Mouse (Mus musculus) heart, postnatal 25 days (tissue): ENCODE measurements around the gene Tmcc1. TPM values are rescaled to one million over a fixed set of nuclear protein-coding genes. Genes with fewer than 3 reads are reported as not detected.
"Not testable (repeated sequence)": the region's sequence is repeated elsewhere in the genome, so short reads cannot be mapped to it uniquely, and the experiment has no call there.

Source experiments
- DNase-seq: peaks from one replicate; pipeline ENCODE4 v3.0.0; 2022; ENCODE audit warnings: low spot score
- intact Hi-C: fragments of 180-260 bp; cut with DNase I; formaldehyde crosslinking; loops from one replicate; pipeline ENCODE4 v1.15.1; 2025
- total RNA-seq, 2 experiments: library from RNA; stranded (reverse); gene quantifications; 2 replicates each; pipeline ENCODE4 v1.2.3; 2021

Tmcc1 gene
- total RNA-seq, 2 experiments from 2014 or later: 26.2 to 33.0 TPM

- intact Hi-C loops: no loop called here
- no peak for DNase-seq
These were observed 38.2 kb downstream of the Tmcc1 start for GRCm38 (mm10) chr6:116154854-116155624.

GRCm38 (mm10) chr6:116147386-116147785, 45.9 kb downstream of the Tmcc1 start:
- no peak for DNase-seq
- intact Hi-C loops: no loop called here

- intact Hi-C loops: loop anchor here (5.0 kb wide), 1 partner anchor 51 kb away; the partner anchor contains the start of gene Tmcc1
- DNase-seq: no peak
These were observed 51.6 kb downstream of the Tmcc1 start for GRCm38 (mm10) chr6:116141696-116142095.

- no peak for DNase-seq
- intact Hi-C loops: loop anchor here (5.0 kb wide), 1 partner anchor 52 kb away; the partner anchor contains the start of gene Tmcc1
These were observed 52.5 kb downstream of the Tmcc1 start for GRCm38 (mm10) chr6:116140782-116141181.

- intact Hi-C loops: loop anchor here (5.0 kb wide), 1 partner anchor 292 kb away; no protein-coding TSS in a partner anchor
These were observed 54.0 kb downstream of the Tmcc1 start for GRCm38 (mm10) chr6:116139143-116139856.

GRCm38 (mm10) chr6:116135971-116136632, 57.2 kb downstream of the Tmcc1 start:
- intact Hi-C loops: loop anchor here (2.0 to 5.0 kb wide), 2 partner anchors 125 to 289 kb away; no protein-coding TSS in a partner anchor
- DNase-seq: no peak

More at GRCm38 (mm10) chr6:116139143-116139856, 54.0 kb downstream of the Tmcc1 start:
- no peak for DNase-seq

- no peak for DNase-seq
- intact Hi-C loops: no loop called here
These were observed 59.5 kb downstream of the Tmcc1 start for GRCm38 (mm10) chr6:116133756-116134155.

- intact Hi-C loops: no loop called here
- no peak for DNase-seq
These were observed 61.5 kb downstream of the Tmcc1 start for GRCm38 (mm10) chr6:116131771-116132170.

GRCm38 (mm10) chr6:116128710-116129109, 64.6 kb downstream of the Tmcc1 start:
- no peak for DNase-seq

GRCm38 (mm10) chr6:116127918-116128443, 65.3 kb downstream of the Tmcc1 start:
- DNase-seq: no peak

More at GRCm38 (mm10) chr6:116128710-116129109, 64.6 kb downstream of the Tmcc1 start:
- intact Hi-C loops: loop anchor here (2.0 to 5.0 kb wide), 2 partner anchors 118 to 226 kb away; no protein-coding TSS in a partner anchor

GRCm38 (mm10) chr6:116126577-116126976, 66.7 kb downstream of the Tmcc1 start:
- intact Hi-C loops: loop anchor here (5.0 kb wide), 1 partner anchor 224 kb away; no protein-coding TSS in a partner anchor
- no peak for DNase-seq

More at GRCm38 (mm10) chr6:116127918-116128443, 65.3 kb downstream of the Tmcc1 start:
- intact Hi-C loops: loop anchor here (2.0 to 5.0 kb wide), 2 partner anchors 117 to 226 kb away; no protein-coding TSS in a partner anchor

GRCm38 (mm10) chr6:116122881-116123280, 70.4 kb downstream of the Tmcc1 start:
- no peak for DNase-seq
- intact Hi-C loops: no loop called here

GRCm38 (mm10) chr6:116119669-116120068, 73.6 kb downstream of the Tmcc1 start:
- no peak for DNase-seq
- intact Hi-C loops: loop anchor here (5.0 kb wide), 1 partner anchor 42 kb away; no protein-coding TSS in a partner anchor

- not testable (repeated sequence) for DNase-seq
- intact Hi-C loops: loop anchor here (5.0 kb wide), 1 partner anchor 39 kb away; no protein-coding TSS in a partner anchor
These were observed 76.7 kb downstream of the Tmcc1 start for GRCm38 (mm10) chr6:116116634-116117033.

- no peak for DNase-seq
- intact Hi-C loops: no loop called here
These were observed 82.7 kb downstream of the Tmcc1 start for GRCm38 (mm10) chr6:116110588-116110987.

- peak; percentile 39 for DNase-seq
- intact Hi-C loops: loop anchor here (1.0 to 5.0 kb wide), 2 partner anchors 12 to 35 kb away; no protein-coding TSS in a partner anchor
These were observed 85.6 kb downstream of the Tmcc1 start for GRCm38 (mm10) chr6:116107471-116108358.

GRCm38 (mm10) chr6:116106967-116107470, 86.3 kb downstream of the Tmcc1 start:
- intact Hi-C loops: loop anchor here (1.0 to 5.0 kb wide), 2 partner anchors 12 to 35 kb away; no protein-coding TSS in a partner anchor
- DNase-seq: no peak

- DNase-seq: no peak
- intact Hi-C loops: no loop called here
These were observed 95.7 kb downstream of the Tmcc1 start for GRCm38 (mm10) chr6:116097579-116097978.
